In genomic region chr9:96398165-96398564, GRCm38 (mm10) we compare ENCODE assay signal across 10 mouse cellular contexts. TPM values are rescaled to one million over a fixed set of nuclear protein-coding genes. Genes with fewer than 3 reads are reported as not detected.
DNase-seq lines count a peak whose midpoint lies in the region; ATAC-seq lines count a peak whose summit lies in the region.
"Had no signal": no experiment of that assay in that cellular context is flagged by ENCODE, and none has a peak within 500 bp of the region (broad histone marks: within the 10 kb centered on the region; RNA-seq: fewer than 3 reads in every experiment).

No protein-coding gene starts in this region.

- DNase-seq in hindbrain, embryonic 11.5 days (ENCODE audit: low spot score), result no peak
- no peak for DNase-seq in hindbrain, embryonic 14.5 days (ENCODE audit: low spot score)
- peak; percentile 12 for DNase-seq in right cerebral cortex, postnatal 14 days
- no peak for DNase-seq in right cerebral cortex, postnatal 10 days (ENCODE audit: low spot score in 2 of 2)
- peak; percentile 14 for DNase-seq in forebrain, embryonic 14.5 days (ENCODE audit: low spot score)
- DNase-seq in c-Kit-positive CD71-positive TER-119-positive erythroid progenitor cells, embryonic 14.5 days (ENCODE audit: low spot score), result no peak
- DNase-seq in thymus, postnatal 25 days, result no peak
- DNase-seq: cerebellum, adult 11 months; thymus, postnatal 36 days had no signal

- no peaks in the 10 kb centered on the region for H3K36me3 ChIP-seq in hindbrain, embryonic 11.5 days (ENCODE audit: control insufficient read depth, insufficient read depth, low read length)
- no peaks in the 10 kb centered on the region for H3K36me3 ChIP-seq in hindbrain, embryonic 14.5 days (replicated peaks; ENCODE audit: control insufficient read depth, insufficient read depth)
- H3K36me3 ChIP-seq in forebrain, embryonic 14.5 days (ENCODE audit: control insufficient read depth, insufficient read depth, low read length), result no peaks in the 10 kb centered on the region
- H3K36me3 ChIP-seq in stomach, embryonic 14.5 days (ENCODE audit: control insufficient read depth, insufficient read depth, low read length), result no peaks in the 10 kb centered on the region

- H3K4me3 ChIP-seq in hindbrain, embryonic 11.5 days (ENCODE audit: low read depth, low read length), result no peak overlapping the region
- no peak overlapping the region for H3K4me3 ChIP-seq in hindbrain, embryonic 14.5 days (replicated peaks; ENCODE audit: low read length)
- H3K4me3 ChIP-seq in forebrain, embryonic 14.5 days (ENCODE audit: low read depth, low read length), result no peak overlapping the region
- no peak overlapping the region for H3K4me3 ChIP-seq in stomach, embryonic 14.5 days (ENCODE audit: low read depth, low read length)

- H3K27ac ChIP-seq in hindbrain, embryonic 11.5 days (ENCODE audit: low read depth, low read length), result no peak overlapping the region
- H3K27ac ChIP-seq in hindbrain, embryonic 14.5 days, result no peak overlapping the region
- H3K27ac ChIP-seq in forebrain, embryonic 14.5 days (ENCODE audit: low read depth, low read length), result no peak overlapping the region
- H3K27ac ChIP-seq in stomach, embryonic 14.5 days (ENCODE audit: low read length), result peak overlapping the region; percentile 39; the same call in 1 of the 2 replicates

- H3K9ac ChIP-seq in hindbrain, embryonic 11.5 days (ENCODE audit: low read depth, low read length), result 0 out of 2 replicates have a peak overlapping the region, but pooled peaks have one; percentile 15
- H3K9ac ChIP-seq in hindbrain, embryonic 14.5 days, result no peak overlapping the region
- H3K9ac ChIP-seq in forebrain, embryonic 14.5 days (ENCODE audit: low read length), result no peak overlapping the region
- H3K9ac ChIP-seq in stomach, embryonic 14.5 days (replicated peaks; ENCODE audit: low read depth, low read length), result no peak overlapping the region

- no peaks in the 10 kb centered on the region for H3K4me1 ChIP-seq in hindbrain, embryonic 11.5 days (replicated peaks; ENCODE audit: control insufficient read depth, insufficient read depth, low read length)
- H3K4me1 ChIP-seq in hindbrain, embryonic 14.5 days (replicated peaks; ENCODE audit: control insufficient read depth, insufficient read depth, low read length), result no peaks in the 10 kb centered on the region
- H3K4me1 ChIP-seq in forebrain, embryonic 14.5 days (ENCODE audit: control insufficient read depth, insufficient read depth, low read length), result 0 out of 2 replicates have a peak, but pooled peaks cover 3% of the 10 kb centered on the region
- H3K4me1 ChIP-seq in stomach, embryonic 14.5 days (ENCODE audit: control insufficient read depth, insufficient read depth, low read length), result peaks cover 14% of the 10 kb centered on the region

- H3K27me3 ChIP-seq in hindbrain, embryonic 11.5 days (ENCODE audit: control insufficient read depth, insufficient read depth, low read length), result no peaks in the 10 kb centered on the region
- no peaks in the 10 kb centered on the region for H3K27me3 ChIP-seq in hindbrain, embryonic 14.5 days (ENCODE audit: control insufficient read depth, insufficient read depth, low read length)
- no peaks in the 10 kb centered on the region for H3K27me3 ChIP-seq in forebrain, embryonic 14.5 days (replicated peaks; ENCODE audit: control insufficient read depth, insufficient read depth, low read length)
- no peaks in the 10 kb centered on the region for H3K27me3 ChIP-seq in stomach, embryonic 14.5 days (ENCODE audit: control insufficient read depth, insufficient read depth, low read length)

- H3K4me2 ChIP-seq in hindbrain, embryonic 11.5 days (replicated peaks; ENCODE audit: low read depth, low read length), result no peak overlapping the region
- H3K4me2 ChIP-seq in hindbrain, embryonic 14.5 days (replicated peaks), result no peak overlapping the region
- H3K4me2 ChIP-seq in forebrain, embryonic 14.5 days (ENCODE audit: low read length), result no peak overlapping the region
- H3K4me2 ChIP-seq in stomach, embryonic 14.5 days (replicated peaks; ENCODE audit: low read depth, low read length), result no peak overlapping the region

- H3K9me3 ChIP-seq in hindbrain, embryonic 11.5 days (ENCODE audit: control insufficient read depth, low read length), result no peaks in the 10 kb centered on the region
- no peaks in the 10 kb centered on the region for H3K9me3 ChIP-seq in hindbrain, embryonic 14.5 days (ENCODE audit: control insufficient read depth, low read length)
- no peaks in the 10 kb centered on the region for H3K9me3 ChIP-seq in forebrain, embryonic 14.5 days (replicated peaks; ENCODE audit: control insufficient read depth, low read length)
- H3K9me3 ChIP-seq in stomach, embryonic 14.5 days (ENCODE audit: control insufficient read depth, low read depth, low read length), result no peaks in the 10 kb centered on the region

- 47% methylated on average over 8 of the region's 8 CpGs for WGBS in hindbrain, embryonic 11.5 days
- 35% methylated on average over 8 of the region's 8 CpGs for WGBS in hindbrain, embryonic 14.5 days
- 20% methylated on average over 8 of the region's 8 CpGs for WGBS in forebrain, embryonic 14.5 days
- 43% methylated on average over 8 of the region's 8 CpGs for whole genome bisulfite sequencing in stomach, embryonic 14.5 days

- ATAC-seq in hindbrain, embryonic 11.5 days (ENCODE audit: low FRiP score), result no peak
- no peak for ATAC-seq in hindbrain, embryonic 14.5 days (ENCODE audit: low FRiP score)
- ATAC-seq in forebrain, embryonic 14.5 days, result 0 out of 2 replicates have a peak, but pooled peaks have one; percentile 15
- ATAC-seq in stomach, embryonic 14.5 days (ENCODE audit: insufficient number of reproducible peaks, insufficient read depth, low FRiP score, low read depth), result no peak

RNA-seq across cellular contexts. Expression of gene Atp1b3, which starts 33.9 kb away (rescaled TPM):
- polyA plus RNA-seq in hindbrain, embryonic 11.5 days (2014; fragmentation: Nextera tagmentation; extraction: Ambion mirVana), result 197 TPM in 2 replicates
- 181 and 197 TPM in 2 replicates for polyA plus RNA-seq in hindbrain, embryonic 14.5 days (2014; fragmentation: Nextera tagmentation; extraction: Ambion mirVana)
- polyA plus RNA-seq in forebrain, embryonic 14.5 days (2014; fragmentation: Nextera tagmentation; extraction: Ambion mirVana), result 143 and 163 TPM in 2 replicates
- polyA plus RNA-seq in stomach, embryonic 14.5 days (2014; fragmentation: Nextera tagmentation; extraction: Ambion mirVana), result 160 and 167 TPM in 2 replicates

Comparison
In these comparisons a context has a peak if more than half of its experiments do, and no peak if none do; other contexts are left out.
1. DNase-seq: peak in right cerebral cortex, postnatal 14 days (single experiment) and forebrain, embryonic 14.5 days (single experiment); none in hindbrain, embryonic 11.5 days (single experiment), hindbrain, embryonic 14.5 days (single experiment), right cerebral cortex, postnatal 10 days (0 of 2), c-Kit-positive CD71-positive TER-119-positive erythroid progenitor cells, embryonic 14.5 days (single experiment) and thymus, postnatal 25 days (single experiment).